Mouse (Mus musculus) limb, embryonic 13.5 days (tissue): ENCODE measurements around the gene Mllt1. TPM values are rescaled to one million over a fixed set of nuclear protein-coding genes. Genes with fewer than 3 reads are reported as not detected.

Experiments
- ATAC-seq: fragments of 200-750 bp; cut with Nextera tagmentation; 2 replicates; pipeline ENCODE4 v1.8.0; 2017; ENCODE audit warnings: low read depth, moderate number of reproducible peaks, moderate TSS enrichment; ENCODE audit not compliant: low FRiP score
- H3K27ac ChIP-seq: fragments of 300-500 bp; sonication (generic); 2 replicates; pipeline ENCODE4 v1.5.1; 2015; ENCODE audit warnings: inconsistent platforms, mild to moderate bottlenecking, moderate library complexity
- H3K27me3 ChIP-seq: fragments of 300-500 bp; sonication (generic); 2 replicates; pipeline ENCODE4 v1.6.1; 2015; ENCODE audit warnings: mild to moderate bottlenecking, inconsistent platforms
- H3K36me3 ChIP-seq: fragments of 300-500 bp; sonication (generic); 2 replicates; pipeline ENCODE4 v1.6.1; 2015; ENCODE audit warnings: inconsistent platforms, mild to moderate bottlenecking, moderate library complexity
- H3K4me1 ChIP-seq: fragments of 300-500 bp; sonication (generic); 2 replicates; pipeline ENCODE4 v1.6.1; 2015; ENCODE audit warnings: inconsistent platforms
- H3K4me2 ChIP-seq: fragments of 300-500 bp; sonication (generic); replicated peaks from 2 replicates; pipeline ENCODE4 v1.6.1; 2015; ENCODE audit warnings: inconsistent platforms, mild to moderate bottlenecking, moderate library complexity
- H3K4me3 ChIP-seq: fragments of 300-500 bp; sonication (generic); 2 replicates; pipeline ENCODE4 v1.5.1; 2015; ENCODE audit warnings: moderate library complexity, mild to moderate bottlenecking, inconsistent platforms
- H3K9ac ChIP-seq: fragments of 300-500 bp; sonication (generic); 2 replicates; pipeline ENCODE4 v1.6.1; 2015; ENCODE audit warnings: mild to moderate bottlenecking, inconsistent platforms
- H3K9me3 ChIP-seq: fragments of 300-500 bp; sonication (generic); 2 replicates; pipeline ENCODE4 v1.6.1; 2016; ENCODE audit warnings: inconsistent platforms
- WGBS: fragments of 180-500 bp; shearing (Covaris S2); methylation state at CpG from one replicate; pipeline ENCODE4 v1.1.7; 2015; 5-methylcytosine and 5-hydroxymethylcytosine counted together
- polyA plus RNA-seq: library from polyadenylated mRNA; unstranded; fragments of >200 nt; fragmentation: Nextera tagmentation; extraction: Ambion mirVana; gene quantifications from 2 replicates; pipeline ENCODE4 v1.2.1, GENCODE M21; 2015

Gene Mllt1
- polyA plus RNA-seq, 1 experiment from 2014 or later, result 74.1 TPM

- Histone ChIP-seq H3K36me3 (no peaks in the 10 kb centered on the region), H3K9ac (no peak within 1 kb of the TSS), H3K27me3 (no peaks in the 10 kb centered on the region), H3K9me3 (no peaks in the 10 kb centered on the region), H3K4me3 (no peak within 1 kb of the TSS), H3K27ac (no peak within 1 kb of the TSS), H3K4me2 (no peak within 1 kb of the TSS), H3K4me1 (no peaks in the 10 kb centered on the region)
- ATAC-seq, result no peak
- WGBS, result 89% methylated on average over 2 of the region's 2 CpGs
These were observed 61.0 kb downstream of the Mllt1 start, which contains the start of gene Acsbg2 for GRCm38 (mm10) chr17:56874237-56874636. Gene Acsbg2, minus strand, starts transcription at chr17:56874447.

GRCm38 (mm10) chr17:56872512-56872911 lies 62.7 kb downstream of the Mllt1 start:
- Histone ChIP-seq H3K4me3 (no peak overlapping the region), H3K27me3 (no peaks in the 10 kb centered on the region), H3K9ac (no peak overlapping the region), H3K4me2 (no peak overlapping the region), H3K9me3 (no peaks in the 10 kb centered on the region), H3K27ac (no peak overlapping the region), H3K4me1 (no peaks in the 10 kb centered on the region), H3K36me3 (no peaks in the 10 kb centered on the region)
- 76% methylated on average over 7 of the region's 7 CpGs for WGBS
- ATAC-seq, result no peak

- Histone ChIP-seq H3K4me3 (no peak overlapping the region), H3K4me2 (no peak overlapping the region), H3K9me3 (0 out of 2 replicates have a peak, but pooled peaks cover 7% of the 10 kb centered on the region), H3K36me3 (no peaks in the 10 kb centered on the region), H3K4me1 (no peaks in the 10 kb centered on the region), H3K27ac (no peak overlapping the region), H3K9ac (no peak overlapping the region), H3K27me3 (no peaks in the 10 kb centered on the region)
- WGBS, result 75% methylated on average over 8 of the region's 8 CpGs
- ATAC-seq, result no peak
These were observed 63.4 kb downstream of the Mllt1 start for GRCm38 (mm10) chr17:56871767-56872166.

- ATAC-seq, result no peak
- WGBS, result 70% methylated on average over 15 of the region's 15 CpGs
These were observed 64.8 kb downstream of the Mllt1 start for GRCm38 (mm10) chr17:56870287-56870953.

GRCm38 (mm10) chr17:56869481-56869977 lies 65.7 kb downstream of the Mllt1 start:
- no peaks in the 10 kb centered on the region for H3K27me3 ChIP-seq
- H3K4me2 ChIP-seq, result no peak overlapping the region
- no peak overlapping the region for H3K4me3 ChIP-seq

More at GRCm38 (mm10) chr17:56870287-56870953, 64.8 kb downstream of the Mllt1 start:
- Histone ChIP-seq H3K4me1 (peaks cover 4% of the 10 kb centered on the region; the same call in 1 of the 2 replicates), H3K4me2 (no peak overlapping the region), H3K4me3 (no peak overlapping the region), H3K9ac (no peak overlapping the region), H3K9me3 (0 out of 2 replicates have a peak, but pooled peaks cover 8% of the 10 kb centered on the region), H3K27me3 (no peaks in the 10 kb centered on the region), H3K27ac (no peak overlapping the region), H3K36me3 (no peaks in the 10 kb centered on the region)

GRCm38 (mm10) chr17:56866071-56866470 lies 69.1 kb downstream of the Mllt1 start:
- WGBS, result 63% methylated on average over 7 of the region's 7 CpGs
- Histone ChIP-seq H3K36me3 (no peaks in the 10 kb centered on the region), H3K27ac (no peak overlapping the region), H3K4me1 (peaks cover 4% of the 10 kb centered on the region; the same call in 1 of the 2 replicates), H3K4me3 (no peak overlapping the region), H3K27me3 (no peaks in the 10 kb centered on the region), H3K9ac (no peak overlapping the region), H3K9me3 (0 out of 2 replicates have a peak, but pooled peaks cover 8% of the 10 kb centered on the region), H3K4me2 (no peak overlapping the region)
- no peak for ATAC-seq

More at GRCm38 (mm10) chr17:56869481-56869977, 65.7 kb downstream of the Mllt1 start:
- Histone ChIP-seq H3K4me1 (peaks cover 4% of the 10 kb centered on the region; the same call in 1 of the 2 replicates), H3K36me3 (no peaks in the 10 kb centered on the region), H3K9ac (no peak overlapping the region), H3K9me3 (0 out of 2 replicates have a peak, but pooled peaks cover 8% of the 10 kb centered on the region), H3K27ac (no peak overlapping the region)
- ATAC-seq, result no peak
- WGBS, result 60% methylated on average over 9 of the region's 9 CpGs

- 47% methylated on average over 3 of the region's 3 CpGs for WGBS
- H3K27me3 ChIP-seq, result no peaks in the 10 kb centered on the region
- peaks cover 4% of the 10 kb centered on the region; the same call in 1 of the 2 replicates for H3K4me1 ChIP-seq
- no peak overlapping the region for H3K27ac ChIP-seq
- H3K4me3 ChIP-seq, result no peak overlapping the region
- no peaks in the 10 kb centered on the region for H3K36me3 ChIP-seq
- no peaks in the 10 kb centered on the region for H3K9me3 ChIP-seq
- no peak for ATAC-seq
- no peak overlapping the region for H3K9ac ChIP-seq
- H3K4me2 ChIP-seq, result no peak overlapping the region
These were observed 74.0 kb downstream of the Mllt1 start for GRCm38 (mm10) chr17:56861197-56861596.

- 48% methylated on average over 7 of the region's 7 CpGs for WGBS
- Histone ChIP-seq H3K9ac (no peak overlapping the region), H3K4me3 (no peak overlapping the region), H3K9me3 (no peaks in the 10 kb centered on the region), H3K4me2 (no peak overlapping the region), H3K36me3 (no peaks in the 10 kb centered on the region), H3K27ac (no peak overlapping the region), H3K4me1 (no peaks in the 10 kb centered on the region), H3K27me3 (no peaks in the 10 kb centered on the region)
- ATAC-seq, result no peak
These were observed 76.3 kb downstream of the Mllt1 start for GRCm38 (mm10) chr17:56858922-56859321.

- Histone ChIP-seq H3K4me3 (no peak overlapping the region), H3K4me2 (no peak overlapping the region), H3K9ac (no peak overlapping the region), H3K4me1 (no peaks in the 10 kb centered on the region), H3K27ac (no peak overlapping the region), H3K9me3 (no peaks in the 10 kb centered on the region), H3K27me3 (no peaks in the 10 kb centered on the region), H3K36me3 (no peaks in the 10 kb centered on the region)
- ATAC-seq, result no peak
- 57% methylated on average over 4 of the region's 4 CpGs for WGBS
These were observed 77.0 kb downstream of the Mllt1 start for GRCm38 (mm10) chr17:56858216-56858615.

- Histone ChIP-seq H3K4me3 (no peak overlapping the region), H3K27ac (no peak overlapping the region), H3K9ac (no peak overlapping the region), H3K36me3 (no peaks in the 10 kb centered on the region), H3K9me3 (no peaks in the 10 kb centered on the region), H3K27me3 (no peaks in the 10 kb centered on the region), H3K4me1 (no peaks in the 10 kb centered on the region), H3K4me2 (no peak overlapping the region)
- WGBS, result 87% methylated on average over 3 of the region's 3 CpGs
- no peak for ATAC-seq
These were observed 79.8 kb downstream of the Mllt1 start for GRCm38 (mm10) chr17:56855421-56855820.

- H3K9ac ChIP-seq, result no peak overlapping the region
- no peak overlapping the region for H3K27ac ChIP-seq
- H3K9me3 ChIP-seq, result no peaks in the 10 kb centered on the region
- no peak for ATAC-seq
- H3K4me2 ChIP-seq, result no peak overlapping the region
- 74% methylated on average over 3 of the region's 3 CpGs for WGBS
- no peaks in the 10 kb centered on the region for H3K36me3 ChIP-seq
- H3K4me3 ChIP-seq, result no peak overlapping the region
- no peaks in the 10 kb centered on the region for H3K4me1 ChIP-seq
- no peaks in the 10 kb centered on the region for H3K27me3 ChIP-seq
These were observed 84.0 kb downstream of the Mllt1 start for GRCm38 (mm10) chr17:56851167-56851566.

- H3K27me3 ChIP-seq, result no peaks in the 10 kb centered on the region
- H3K9ac ChIP-seq, result no peak overlapping the region
- no peak overlapping the region for H3K4me2 ChIP-seq
- no peaks in the 10 kb centered on the region for H3K4me1 ChIP-seq
- no peak overlapping the region for H3K4me3 ChIP-seq
- no peak for ATAC-seq
- H3K27ac ChIP-seq, result no peak overlapping the region
- 87% methylated on average over 13 of the region's 13 CpGs for WGBS
- no peaks in the 10 kb centered on the region for H3K36me3 ChIP-seq
- no peaks in the 10 kb centered on the region for H3K9me3 ChIP-seq
These were observed 85.5 kb downstream of the Mllt1 start for GRCm38 (mm10) chr17:56849710-56850109.
